Mouse (Mus musculus): ENCODE measurements at regions not wholly inside any gene's neighbourhood (a gene's known extent, or its start where the extent isn't known, plus 50 kb on each side); places are given as distances from the start of the nearest gene placed in this dataset.

DNA sequence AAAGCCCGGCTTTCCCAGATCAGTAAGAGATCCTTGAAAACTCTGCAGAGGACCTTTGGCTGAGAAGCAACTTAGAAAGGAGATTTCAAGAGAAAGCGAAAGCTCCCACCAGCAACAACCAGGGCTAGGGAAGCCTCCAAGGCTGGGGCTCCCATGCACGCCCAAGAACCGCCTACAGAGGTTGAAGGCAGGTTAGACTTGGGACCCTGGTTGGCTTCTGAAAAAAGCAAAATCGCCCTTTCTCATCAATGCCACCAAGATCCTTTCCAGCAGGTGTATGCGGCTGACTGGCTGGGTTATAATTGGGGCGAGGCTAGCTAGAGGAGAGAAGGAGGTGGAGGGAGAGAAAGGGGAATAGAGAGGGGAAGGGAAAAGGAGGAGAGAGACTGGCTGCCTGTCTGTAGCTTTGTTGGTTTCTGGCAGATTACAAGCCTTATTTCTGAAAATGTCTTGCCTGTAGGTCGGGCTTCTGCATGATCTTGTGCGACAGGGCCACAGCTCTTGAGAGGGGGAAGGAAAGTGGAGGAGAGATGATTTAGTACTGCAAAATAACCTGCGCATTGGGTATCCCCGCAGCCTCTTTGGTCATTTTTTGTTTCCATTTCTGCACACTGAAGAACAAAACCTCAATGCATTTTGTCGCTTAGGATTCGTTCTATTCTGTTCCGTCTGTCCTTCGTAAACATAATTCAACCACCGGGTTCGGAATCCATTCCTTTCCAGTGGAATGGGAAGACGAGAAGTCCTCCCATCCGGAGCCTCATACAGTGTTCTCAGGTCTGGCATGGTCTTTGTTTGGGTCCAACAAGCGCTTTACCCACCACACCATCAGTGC lies 317.5 kb downstream of the Parp8 start:
- DNase-seq (ENCODE audit: low read depth, low spot score), result no peak

DNA sequence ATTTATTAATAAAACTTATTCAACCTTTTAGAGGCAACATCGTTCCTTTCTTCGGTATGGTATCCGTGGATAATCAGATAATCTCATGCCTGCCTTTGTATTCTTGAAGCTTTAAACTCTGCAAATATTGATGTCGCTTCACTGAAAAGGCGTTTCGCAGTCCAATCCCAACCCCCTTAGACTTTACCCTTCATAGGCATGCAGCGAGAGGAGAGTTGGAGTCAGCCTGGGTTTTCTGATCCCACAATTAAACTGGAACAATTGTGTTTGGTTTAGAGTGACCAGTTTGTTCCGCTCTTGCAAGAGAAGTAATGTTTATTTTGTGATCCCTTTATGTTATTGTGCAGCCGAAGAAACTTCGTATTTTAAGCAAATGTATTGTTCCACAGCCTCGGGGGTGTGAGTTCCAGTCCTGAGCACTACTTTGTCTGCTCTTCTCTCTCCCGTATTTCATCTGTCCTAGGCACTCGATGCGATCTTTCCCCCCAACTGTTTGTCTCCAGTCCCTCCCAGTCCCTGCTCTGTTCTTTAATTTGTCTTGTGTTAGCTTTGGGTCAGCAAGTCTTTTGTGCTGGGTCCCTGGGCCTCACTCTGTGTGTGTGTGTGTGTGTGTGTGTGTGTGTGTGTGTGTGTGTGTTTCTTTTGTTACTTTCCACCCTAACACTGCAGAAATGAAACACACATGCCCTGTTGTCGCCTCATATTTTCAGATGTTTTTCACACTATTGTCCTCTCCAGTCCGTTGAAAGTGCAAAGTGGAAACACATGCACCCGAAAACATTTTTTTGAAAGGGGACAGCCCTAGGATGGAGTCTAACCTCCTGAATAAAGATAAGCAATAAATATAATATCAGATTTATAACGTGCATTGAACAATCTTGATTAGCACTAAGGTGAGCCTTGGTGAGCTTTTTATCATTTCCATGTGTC lies 318.7 kb downstream of the Parp8 start:
- DNase-seq (ENCODE audit: low read depth, low spot score), result no peak
- TF ChIP-seq MXI1 (IDR thresholded peaks at IDR 0.05; ENCODE audit: low read depth, low read length), result no peak
- no peak for TF ChIP-seq MEF2A (IDR thresholded peaks at IDR 0.05; ENCODE audit: extremely low read depth, insufficient replicate concordance, low read depth, low read length, poor library complexity, severe bottlenecking)
- TF ChIP-seq GATA1 (IDR thresholded peaks at IDR 0.05; ENCODE audit: low read depth, low read length), result no peak
- no peak for TF ChIP-seq POLR2AphosphoS2 (IDR thresholded peaks at IDR 0.05; ENCODE audit: low read length)
- no peak for TF ChIP-seq CHD2 (IDR thresholded peaks at IDR 0.05; ENCODE audit: low read length)
- Histone ChIP-seq H3K4me3 (ENCODE audit: control insufficient read depth in 1 of 2, insufficient read depth in 1 of 2, low read depth in 2 of 2, low read length in 2 of 2) (no peak overlapping the region), H3K4me1 (ENCODE audit: control insufficient read depth in 1 of 2, insufficient read depth in 2 of 2, low read length in 2 of 2) (0 out of 4 replicates have a peak, but pooled peaks cover 0 to 2% of the 10 kb centered on the region in 2 experiments), H3K79me2 (ENCODE audit: control insufficient read depth, insufficient read depth, low read length, poor library complexity) (no peaks in the 10 kb centered on the region), H3K36me3 (ENCODE audit: control insufficient read depth in 1 of 2, insufficient read depth in 2 of 2, low read length in 2 of 2) (no peaks in the 10 kb centered on the region), H3K27me3 (ENCODE audit: control insufficient read depth in 1 of 2, insufficient read depth in 2 of 2, low read length in 2 of 2) (no peaks in the 10 kb centered on the region), H3K9me3 (replicated peaks; ENCODE audit: insufficient read depth, low read length) (no peaks in the 10 kb centered on the region), H3K9ac (ENCODE audit: control insufficient read depth, low read depth, low read length, poor library complexity, severe bottlenecking) (no peak overlapping the region), H3K27ac (ENCODE audit: control insufficient read depth, low read depth, low read length) (no peak overlapping the region)

More for the DNA sequence above, 317.5 kb downstream of the Parp8 start:
- Histone ChIP-seq H3K4me1 (ENCODE audit: control insufficient read depth in 1 of 2, insufficient read depth in 2 of 2, low read length in 2 of 2) (0 out of 4 replicates have a peak, but pooled peaks cover 0 to 2% of the 10 kb centered on the region in 2 experiments), H3K9me3 (replicated peaks; ENCODE audit: insufficient read depth, low read length) (no peaks in the 10 kb centered on the region), H3K79me2 (ENCODE audit: control insufficient read depth, insufficient read depth, low read length, poor library complexity) (no peaks in the 10 kb centered on the region), H3K27ac (ENCODE audit: control insufficient read depth, low read depth, low read length) (no peak overlapping the region), H3K27me3 (ENCODE audit: control insufficient read depth in 1 of 2, insufficient read depth in 2 of 2, low read length in 2 of 2) (no peaks in the 10 kb centered on the region), H3K36me3 (ENCODE audit: control insufficient read depth in 1 of 2, insufficient read depth in 2 of 2, low read length in 2 of 2) (no peaks in the 10 kb centered on the region), H3K9ac (ENCODE audit: control insufficient read depth, low read depth, low read length, poor library complexity, severe bottlenecking) (no peak overlapping the region), H3K4me3 (ENCODE audit: control insufficient read depth in 1 of 2, insufficient read depth in 1 of 2, low read depth in 2 of 2, low read length in 2 of 2) (no peak overlapping the region)
- TF ChIP-seq MYB (IDR thresholded peaks at IDR 0.05; ENCODE audit: low read depth, low read length), result no peak
- TF ChIP-seq ZNF384 (IDR thresholded peaks at IDR 0.05; ENCODE audit: low read depth, low read length), result no peak
- no peak for TF ChIP-seq ETS1 (IDR thresholded peaks at IDR 0.05; ENCODE audit: low read depth, low read length)
- TF ChIP-seq HCFC1 (IDR thresholded peaks at IDR 0.05; ENCODE audit: low read depth, low read length), result no peak
- no peak for TF ChIP-seq POLR2AphosphoS2 (IDR thresholded peaks at IDR 0.05; ENCODE audit: low read length)
- TF ChIP-seq MXI1 (IDR thresholded peaks at IDR 0.05; ENCODE audit: low read depth, low read length), result no peak
- TF ChIP-seq KAT2A (conservative IDR thresholded peaks at IDR 0.05; ENCODE audit: low read depth, low read length), result no peak
- TF ChIP-seq MAFK (IDR thresholded peaks at IDR 0.05; ENCODE audit: borderline replicate concordance, low read depth, low read length), result no peak
- no peak for TF ChIP-seq ZKSCAN1 (IDR thresholded peaks at IDR 0.05; ENCODE audit: low read depth, low read length)
- no peak for TF ChIP-seq USF2 (IDR thresholded peaks at IDR 0.05; ENCODE audit: borderline replicate concordance in 1 of 2, insufficient read depth in 1 of 2, low read depth in 1 of 2, low read length in 2 of 2)
- TF ChIP-seq GABPA (IDR thresholded peaks at IDR 0.05; ENCODE audit: low read depth, low read length), result no peak
- TF ChIP-seq TCF12 (IDR thresholded peaks at IDR 0.05; ENCODE audit: low read depth, low read length), result no peak

All from MEL (cell line).